Mouse (Mus musculus) C2C12 (cell line): ENCODE results near the gene Frrs1.

Source experiments
- CEBPB ChIP-seq: IDR thresholded peaks from one replicate; pipeline ENCODE4 v1.6.1; 2011; ENCODE audit warnings: low read depth, mild to moderate bottlenecking, control low read depth, moderate library complexity
- CTCF ChIP-seq: IDR thresholded peaks from one replicate; pipeline ENCODE4 v1.5.1; 2011; ENCODE audit not compliant: control insufficient read depth, insufficient read depth, insufficient read length
- FOSL1 ChIP-seq: IDR thresholded peaks from one replicate; pipeline ENCODE4 v1.8.0; 2011; ENCODE audit warnings: mild to moderate bottlenecking, low read length; ENCODE audit not compliant: poor library complexity, insufficient read depth, severe bottlenecking
- MAX ChIP-seq: IDR thresholded peaks from one replicate; pipeline ENCODE4 v1.6.1; 2011; ENCODE audit warnings: mild to moderate bottlenecking, control low read depth
- MYOD1 ChIP-seq: IDR thresholded peaks from one replicate; pipeline ENCODE4 v1.6.1; 2011; ENCODE audit warnings: low read depth; ENCODE audit not compliant: control insufficient read depth, insufficient read length
- MYOG ChIP-seq: IDR thresholded peaks from one replicate; pipeline ENCODE4 v1.6.1; 2011; ENCODE audit not compliant: control insufficient read depth, insufficient read length; ENCODE audit errors: extremely low read depth
- USF1 ChIP-seq: IDR thresholded peaks from one replicate; pipeline ENCODE4 v1.6.1; 2011; ENCODE audit warnings: low read depth, mild to moderate bottlenecking, control low read depth, moderate library complexity

DNA sequence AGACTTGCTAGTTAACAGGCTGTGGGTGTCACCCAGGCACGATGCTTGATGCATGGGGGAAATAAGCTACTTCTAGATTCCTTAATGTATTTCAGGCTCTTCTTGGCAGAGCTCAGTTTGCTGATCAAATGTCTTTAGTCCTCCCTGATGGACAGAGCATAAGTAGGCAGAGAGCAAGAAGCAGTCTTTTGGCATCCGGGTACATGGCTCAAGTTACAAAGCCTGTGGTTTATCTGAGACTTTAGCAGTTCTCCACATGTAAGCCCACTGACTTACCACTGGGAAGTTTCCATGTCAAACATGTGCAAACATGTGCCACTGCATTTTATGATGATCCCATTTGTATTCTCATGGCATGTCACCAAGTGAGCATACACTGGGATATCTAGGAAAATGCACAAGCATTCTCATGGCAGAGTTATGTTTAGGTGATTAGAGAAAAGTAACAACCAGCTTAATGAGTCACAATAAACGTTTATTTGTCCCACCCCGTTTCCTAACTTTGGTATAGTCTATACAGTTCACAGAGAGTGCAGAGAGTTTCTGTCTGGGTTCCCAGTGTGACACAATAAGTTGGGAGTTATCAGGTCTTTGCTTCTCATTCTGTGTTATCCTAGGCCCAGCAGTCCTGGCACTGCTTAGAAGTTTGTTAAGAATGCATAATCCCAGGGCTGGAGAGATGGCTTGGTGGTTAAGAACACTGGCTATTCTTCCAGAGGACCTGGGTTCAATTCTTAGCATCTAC, 32.6 kb upstream of the Frrs1 start:
- TF ChIP-seq CTCF (no peak), MAX (no peak), MYOG (no peak), USF1 (no peak), MYOD1 (no peak), CEBPB (no peak), FOSL1 (no peak)
